Mouse (Mus musculus) testis, adult 2 months (tissue): ENCODE measurements at regions not wholly inside any gene's neighbourhood (a gene's known extent, or its start where the extent isn't known, plus 50 kb on each side); places are given as distances from the start of the nearest gene placed in this dataset.

Experiments used
- CTCF ChIP-seq: fragments of 200-500 bp; IDR thresholded peaks from 2 replicates; pipeline ENCODE4 v1.5.1; 2012; ENCODE audit warnings: low read depth, mild to moderate bottlenecking, inconsistent platforms, low read length, moderate library complexity; ENCODE audit not compliant: control insufficient read depth, insufficient read depth, insufficient replicate concordance
- POLR2A ChIP-seq: fragments of 200-500 bp; IDR thresholded peaks from 2 replicates; pipeline ENCODE4 v1.6.1; 2012; ENCODE audit warnings: low read depth, mild to moderate bottlenecking, inconsistent platforms, low read length, moderate library complexity; ENCODE audit not compliant: control insufficient read depth

- TF ChIP-seq POLR2A (no peak), CTCF (no peak)
Observed at GRCm38 (mm10) chr15:27380436-27380945, 86.0 kb upstream of the Ank start.
